Mouse (Mus musculus): Measurements from ENCODE around the gene Zmynd11. TPM values are rescaled to one million over a fixed set of nuclear protein-coding genes. Genes with fewer than 3 reads are reported as not detected.

Gene Zmynd11
- polyA plus RNA-seq, 1 experiment from 2014 or later = 119 TPM

GRCm38 (mm10) chr13:9702615-9703235 is 62.4 kb downstream of the Zmynd11 start:
- Histone ChIP-seq H3K9me3 (ENCODE audit: control insufficient read depth, low read length) (no peaks in the 10 kb centered on the region), H3K27ac (ENCODE audit: low read depth, low read length) (no peak overlapping the region), H3K9ac (ENCODE audit: low read depth, low read length) (no peak overlapping the region), H3K4me2 (replicated peaks; ENCODE audit: low read depth, low read length) (no peak overlapping the region), H3K36me3 (ENCODE audit: control insufficient read depth, insufficient read depth, low read length) (peaks cover 13% of the 10 kb centered on the region; the same call in 1 of the 2 replicates), H3K4me3 (ENCODE audit: low read length) (no peak overlapping the region), H3K27me3 (ENCODE audit: control insufficient read depth, insufficient read depth, low read length) (no peaks in the 10 kb centered on the region), H3K4me1 (ENCODE audit: control insufficient read depth, insufficient read depth, low read length) (no peaks in the 10 kb centered on the region)
- ATAC-seq (ENCODE audit: low FRiP score, low TSS enrichment) = no peak
- 82% methylated on average over 12 of the region's 12 CpGs for WGBS

- no peak overlapping the region for H3K9ac ChIP-seq (ENCODE audit: low read depth, low read length)
- no peak for ATAC-seq (ENCODE audit: low FRiP score, low TSS enrichment)
- H3K4me2 ChIP-seq (replicated peaks; ENCODE audit: low read depth, low read length) = no peak overlapping the region
- no peaks in the 10 kb centered on the region for H3K27me3 ChIP-seq (ENCODE audit: control insufficient read depth, insufficient read depth, low read length)
- H3K27ac ChIP-seq (ENCODE audit: low read depth, low read length) = no peak overlapping the region
- H3K9me3 ChIP-seq (ENCODE audit: control insufficient read depth, low read length) = no peaks in the 10 kb centered on the region
- no peak overlapping the region for H3K4me3 ChIP-seq (ENCODE audit: low read length)
- H3K36me3 ChIP-seq (ENCODE audit: control insufficient read depth, insufficient read depth, low read length) = peaks cover 49% of the 10 kb centered on the region
- 93% methylated on average over 4 of the region's 4 CpGs for WGBS
- H3K4me1 ChIP-seq (ENCODE audit: control insufficient read depth, insufficient read depth, low read length) = no peaks in the 10 kb centered on the region
Measured at GRCm38 (mm10) chr13:9697340-9697739, 67.8 kb downstream of the Zmynd11 start.

GRCm38 (mm10) chr13:9695809-9696208 is 69.3 kb downstream of the Zmynd11 start:
- Histone ChIP-seq H3K4me2 (replicated peaks; ENCODE audit: low read depth, low read length) (no peak overlapping the region), H3K36me3 (ENCODE audit: control insufficient read depth, insufficient read depth, low read length) (peaks cover 56% of the 10 kb centered on the region), H3K4me1 (ENCODE audit: control insufficient read depth, insufficient read depth, low read length) (no peaks in the 10 kb centered on the region), H3K9me3 (ENCODE audit: control insufficient read depth, low read length) (no peaks in the 10 kb centered on the region), H3K27ac (ENCODE audit: low read depth, low read length) (no peak overlapping the region), H3K27me3 (ENCODE audit: control insufficient read depth, insufficient read depth, low read length) (no peaks in the 10 kb centered on the region), H3K9ac (ENCODE audit: low read depth, low read length) (no peak overlapping the region), H3K4me3 (ENCODE audit: low read length) (no peak overlapping the region)
- no peak for ATAC-seq (ENCODE audit: low FRiP score, low TSS enrichment)

GRCm38 (mm10) chr13:9695403-9695802 is 69.7 kb downstream of the Zmynd11 start:
- Histone ChIP-seq H3K9ac (ENCODE audit: low read depth, low read length) (no peak overlapping the region), H3K27me3 (ENCODE audit: control insufficient read depth, insufficient read depth, low read length) (no peaks in the 10 kb centered on the region), H3K4me3 (ENCODE audit: low read length) (no peak overlapping the region), H3K9me3 (ENCODE audit: control insufficient read depth, low read length) (no peaks in the 10 kb centered on the region), H3K36me3 (ENCODE audit: control insufficient read depth, insufficient read depth, low read length) (peaks cover 60% of the 10 kb centered on the region), H3K27ac (ENCODE audit: low read depth, low read length) (no peak overlapping the region), H3K4me1 (ENCODE audit: control insufficient read depth, insufficient read depth, low read length) (no peaks in the 10 kb centered on the region), H3K4me2 (replicated peaks; ENCODE audit: low read depth, low read length) (no peak overlapping the region)
- WGBS = 80% methylated on average over 4 of the region's 4 CpGs
- no peak for ATAC-seq (ENCODE audit: low FRiP score, low TSS enrichment)

- WGBS = 96% methylated on average over 6 of the region's 6 CpGs
- no peak overlapping the region for H3K27ac ChIP-seq (ENCODE audit: low read depth, low read length)
- H3K36me3 ChIP-seq (ENCODE audit: control insufficient read depth, insufficient read depth, low read length) = peaks cover 66% of the 10 kb centered on the region
Measured at GRCm38 (mm10) chr13:9694651-9695050, 70.5 kb downstream of the Zmynd11 start.

GRCm38 (mm10) chr13:9692876-9693275 is 72.3 kb downstream of the Zmynd11 start:
- H3K27me3 ChIP-seq (ENCODE audit: control insufficient read depth, insufficient read depth, low read length) = no peaks in the 10 kb centered on the region
- H3K36me3 ChIP-seq (ENCODE audit: control insufficient read depth, insufficient read depth, low read length) = peaks cover 80% of the 10 kb centered on the region
- no peak for ATAC-seq (ENCODE audit: low FRiP score, low TSS enrichment)
- WGBS = 88% methylated on average over 3 of the region's 3 CpGs
- no peak overlapping the region for H3K4me3 ChIP-seq (ENCODE audit: low read length)
- H3K9ac ChIP-seq (ENCODE audit: low read depth, low read length) = no peak overlapping the region
- H3K4me2 ChIP-seq (replicated peaks; ENCODE audit: low read depth, low read length) = no peak overlapping the region
- H3K9me3 ChIP-seq (ENCODE audit: control insufficient read depth, low read length) = no peaks in the 10 kb centered on the region
- H3K27ac ChIP-seq (ENCODE audit: low read depth, low read length) = no peak overlapping the region
- no peaks in the 10 kb centered on the region for H3K4me1 ChIP-seq (ENCODE audit: control insufficient read depth, insufficient read depth, low read length)

More at GRCm38 (mm10) chr13:9694651-9695050, 70.5 kb downstream of the Zmynd11 start:
- Histone ChIP-seq H3K4me3 (ENCODE audit: low read length) (no peak overlapping the region), H3K4me2 (replicated peaks; ENCODE audit: low read depth, low read length) (no peak overlapping the region), H3K27me3 (ENCODE audit: control insufficient read depth, insufficient read depth, low read length) (no peaks in the 10 kb centered on the region), H3K9me3 (ENCODE audit: control insufficient read depth, low read length) (no peaks in the 10 kb centered on the region), H3K9ac (ENCODE audit: low read depth, low read length) (no peak overlapping the region), H3K4me1 (ENCODE audit: control insufficient read depth, insufficient read depth, low read length) (no peaks in the 10 kb centered on the region)
- no peak for ATAC-seq (ENCODE audit: low FRiP score, low TSS enrichment)

GRCm38 (mm10) chr13:9689366-9689765 is 75.8 kb downstream of the Zmynd11 start:
- no peaks in the 10 kb centered on the region for H3K27me3 ChIP-seq (ENCODE audit: control insufficient read depth, insufficient read depth, low read length)
- H3K36me3 ChIP-seq (ENCODE audit: control insufficient read depth, insufficient read depth, low read length) = peaks cover 80% of the 10 kb centered on the region
- no peak overlapping the region for H3K4me3 ChIP-seq (ENCODE audit: low read length)
- H3K9ac ChIP-seq (ENCODE audit: low read depth, low read length) = no peak overlapping the region
- H3K4me1 ChIP-seq (ENCODE audit: control insufficient read depth, insufficient read depth, low read length) = no peaks in the 10 kb centered on the region
- 87% methylated on average over 16 of the region's 16 CpGs for WGBS
- H3K27ac ChIP-seq (ENCODE audit: low read depth, low read length) = no peak overlapping the region
- no peak for ATAC-seq (ENCODE audit: low FRiP score, low TSS enrichment)
- H3K9me3 ChIP-seq (ENCODE audit: control insufficient read depth, low read length) = no peaks in the 10 kb centered on the region
- no peak overlapping the region for H3K4me2 ChIP-seq (replicated peaks; ENCODE audit: low read depth, low read length)

- Histone ChIP-seq H3K27ac (ENCODE audit: low read depth, low read length) (no peak overlapping the region), H3K4me3 (ENCODE audit: low read length) (no peak overlapping the region), H3K27me3 (ENCODE audit: control insufficient read depth, insufficient read depth, low read length) (no peaks in the 10 kb centered on the region), H3K9me3 (ENCODE audit: control insufficient read depth, low read length) (no peaks in the 10 kb centered on the region), H3K4me2 (replicated peaks; ENCODE audit: low read depth, low read length) (no peak overlapping the region), H3K9ac (ENCODE audit: low read depth, low read length) (no peak overlapping the region), H3K36me3 (ENCODE audit: control insufficient read depth, insufficient read depth, low read length) (peaks cover 84% of the 10 kb centered on the region), H3K4me1 (ENCODE audit: control insufficient read depth, insufficient read depth, low read length) (no peaks in the 10 kb centered on the region)
- peak; percentile 32; the same call in 1 of the 2 replicates for ATAC-seq (ENCODE audit: low FRiP score, low TSS enrichment)
- 93% methylated on average over 11 of the region's 11 CpGs for WGBS
Measured at GRCm38 (mm10) chr13:9686765-9687164, 78.4 kb downstream of the Zmynd11 start.

- ATAC-seq (ENCODE audit: low FRiP score, low TSS enrichment) = no peak
- Histone ChIP-seq H3K9me3 (ENCODE audit: control insufficient read depth, low read length) (no peaks in the 10 kb centered on the region), H3K36me3 (ENCODE audit: control insufficient read depth, insufficient read depth, low read length) (peaks cover 79% of the 10 kb centered on the region), H3K4me1 (ENCODE audit: control insufficient read depth, insufficient read depth, low read length) (no peaks in the 10 kb centered on the region), H3K27ac (ENCODE audit: low read depth, low read length) (no peak overlapping the region), H3K9ac (ENCODE audit: low read depth, low read length) (no peak overlapping the region), H3K4me2 (replicated peaks; ENCODE audit: low read depth, low read length) (no peak overlapping the region), H3K27me3 (ENCODE audit: control insufficient read depth, insufficient read depth, low read length) (no peaks in the 10 kb centered on the region), H3K4me3 (ENCODE audit: low read length) (no peak overlapping the region)
- WGBS = 94% methylated on average over 7 of the region's 7 CpGs
Measured at GRCm38 (mm10) chr13:9686261-9686660, 78.9 kb downstream of the Zmynd11 start.

Data from kidney, embryonic 14.5 days (tissue).